Mouse (Mus musculus): ENCODE results near the gene Bco2. TPM values are rescaled to one million over a fixed set of nuclear protein-coding genes. Genes with fewer than 3 reads are reported as not detected.

Gene Bco2
- total and polyA plus RNA-seq, 3 experiments = 0.16 to 5.0 (median 4.5) TPM

DNA sequence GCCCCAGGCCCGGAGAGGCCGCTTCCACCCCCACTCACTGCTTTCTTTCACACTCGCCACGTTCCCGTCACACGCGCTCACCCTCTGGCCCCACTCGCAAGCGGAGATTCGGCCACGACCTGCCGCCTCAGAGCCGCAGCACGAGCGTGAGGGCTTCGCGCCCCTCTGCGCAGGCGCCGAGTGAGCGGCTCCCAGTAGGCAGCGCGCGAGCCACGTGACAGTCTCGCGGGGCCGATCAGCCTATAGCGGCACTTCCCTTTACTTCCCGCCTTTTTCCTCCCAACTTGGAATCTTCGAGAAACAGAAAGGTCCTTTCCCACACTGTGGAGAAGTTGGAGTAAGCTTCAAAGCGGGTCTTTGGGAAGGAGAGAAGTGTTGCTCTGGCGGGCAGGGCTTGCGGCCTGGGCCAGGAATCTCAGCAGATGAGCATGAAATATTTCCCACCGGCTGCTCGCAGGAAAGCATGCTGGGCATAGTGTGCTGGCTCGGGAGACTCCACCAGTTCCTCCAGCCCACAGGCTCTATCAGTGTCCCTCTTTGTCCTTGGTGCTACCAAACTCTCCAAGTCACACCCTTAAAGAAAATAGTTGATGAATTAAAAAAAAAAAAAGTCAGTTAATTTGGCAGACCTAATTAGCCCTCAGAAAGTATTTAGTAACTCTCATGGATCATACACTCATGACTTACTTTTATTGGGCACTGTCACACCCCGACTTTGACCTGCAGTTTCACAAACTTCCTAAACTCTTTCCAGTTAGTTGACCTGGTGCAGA lies 6.3 kb upstream of the Bco2 start, which contains the start of gene Tex12:
Gene Tex12, minus strand, starts transcription at position 181 of the 773 bp plus-strand sequence.
- DNase-seq = no peak

DNA sequence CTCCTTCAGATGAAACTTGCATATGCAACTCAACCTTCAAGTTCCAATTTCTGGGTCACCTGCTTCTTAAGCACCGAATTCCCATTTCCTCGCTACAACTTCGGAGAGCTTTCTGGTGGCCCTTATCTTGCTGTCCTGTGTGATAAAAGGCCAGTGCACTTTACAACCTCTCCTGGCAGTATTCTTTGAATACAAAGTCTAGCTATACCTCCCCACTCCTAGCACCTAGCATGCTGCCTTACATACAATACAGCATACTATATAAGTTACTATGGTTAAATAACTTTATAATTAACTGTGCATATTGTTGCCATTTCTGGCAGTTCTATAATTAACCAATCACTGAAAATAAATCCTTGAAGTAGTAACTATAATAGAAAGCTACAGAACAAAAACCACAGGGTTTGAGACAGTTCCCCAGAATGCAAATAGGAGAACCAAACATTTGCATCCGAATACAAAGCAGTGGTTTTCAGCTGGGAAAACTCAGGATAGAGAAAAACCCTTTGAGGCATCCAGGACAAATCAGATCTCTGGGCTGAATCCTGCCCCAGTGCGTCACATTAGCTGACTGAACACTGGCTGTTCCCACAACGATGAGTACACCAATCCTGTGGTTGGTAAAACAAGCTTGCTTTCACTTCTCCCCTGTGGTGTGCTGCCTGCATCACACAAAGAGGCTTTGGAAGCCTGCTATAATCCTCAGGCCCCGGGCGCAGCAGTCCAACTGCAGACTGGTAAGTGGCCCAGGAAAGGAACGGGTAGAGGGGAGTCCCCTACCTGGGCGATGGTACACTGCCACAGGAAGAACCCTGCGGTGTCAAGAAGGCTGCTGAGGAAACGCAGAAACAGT lies 514 bp downstream of the Bco2 start, which contains the start of gene Il18:
Gene Il18, plus strand, starts transcription at position 587 of the 853 bp plus-strand sequence.
- DNase-seq = peak; percentile 51

DNA sequence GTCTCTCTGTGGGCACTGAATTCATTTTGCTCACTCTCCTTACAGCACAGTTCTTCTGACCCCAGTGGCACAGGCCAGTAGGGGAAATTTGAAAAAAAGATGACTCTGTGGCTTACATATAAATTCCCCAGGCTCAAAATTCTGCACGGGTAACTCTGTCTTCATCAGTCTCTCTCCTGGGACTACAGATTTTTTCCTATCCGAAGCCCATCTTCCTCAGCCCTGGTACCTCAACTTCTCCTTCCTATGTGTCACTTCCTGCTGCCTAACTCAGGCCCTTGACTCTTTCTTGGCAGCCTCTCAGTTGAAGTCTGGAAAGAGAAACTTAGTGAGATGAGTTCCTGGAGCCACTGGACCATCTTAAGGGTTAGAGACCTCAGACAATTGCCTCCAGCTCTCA lies 1.4 kb downstream of the Bco2 start:
- no peak for DNase-seq

DNA sequence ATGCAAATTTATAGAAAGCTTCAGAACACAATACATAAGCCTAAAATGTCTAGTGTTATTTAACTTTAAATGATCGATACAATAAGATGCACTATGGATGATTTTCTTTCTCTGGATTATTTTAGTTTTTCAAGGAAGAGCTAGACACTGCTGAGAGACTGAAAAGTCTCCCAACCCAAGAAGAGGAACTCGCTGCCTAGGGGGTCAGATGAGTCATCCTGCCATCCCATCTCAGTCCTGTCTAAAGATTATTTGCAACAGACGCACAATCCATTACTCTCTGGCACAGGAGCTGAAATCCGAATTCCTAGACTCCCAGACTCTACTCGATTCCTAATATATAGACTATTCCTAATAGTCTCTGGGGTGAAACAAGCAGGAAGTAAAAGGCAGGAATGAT lies 2.8 kb downstream of the Bco2 start:
- no peak for DNase-seq

DNA sequence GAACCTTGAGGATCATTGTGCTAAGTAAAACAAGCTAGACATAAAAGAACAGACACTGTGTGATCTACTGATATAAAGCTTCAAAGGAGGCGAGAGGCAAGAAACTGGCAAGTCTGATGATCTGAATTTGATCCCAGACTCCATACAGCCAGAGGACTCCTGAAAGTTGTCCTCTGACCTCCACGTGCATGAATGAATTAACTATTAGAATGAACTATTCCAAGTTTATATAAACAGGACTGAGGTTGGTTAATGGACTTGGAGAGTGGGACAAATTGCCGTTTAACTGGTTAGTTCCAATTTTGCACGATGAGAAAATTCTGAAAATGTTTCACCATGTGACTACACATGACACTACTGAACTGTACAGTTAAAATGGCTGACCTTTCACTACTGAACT lies 6.0 kb downstream of the Bco2 start:
- DNase-seq = no peak

DNA sequence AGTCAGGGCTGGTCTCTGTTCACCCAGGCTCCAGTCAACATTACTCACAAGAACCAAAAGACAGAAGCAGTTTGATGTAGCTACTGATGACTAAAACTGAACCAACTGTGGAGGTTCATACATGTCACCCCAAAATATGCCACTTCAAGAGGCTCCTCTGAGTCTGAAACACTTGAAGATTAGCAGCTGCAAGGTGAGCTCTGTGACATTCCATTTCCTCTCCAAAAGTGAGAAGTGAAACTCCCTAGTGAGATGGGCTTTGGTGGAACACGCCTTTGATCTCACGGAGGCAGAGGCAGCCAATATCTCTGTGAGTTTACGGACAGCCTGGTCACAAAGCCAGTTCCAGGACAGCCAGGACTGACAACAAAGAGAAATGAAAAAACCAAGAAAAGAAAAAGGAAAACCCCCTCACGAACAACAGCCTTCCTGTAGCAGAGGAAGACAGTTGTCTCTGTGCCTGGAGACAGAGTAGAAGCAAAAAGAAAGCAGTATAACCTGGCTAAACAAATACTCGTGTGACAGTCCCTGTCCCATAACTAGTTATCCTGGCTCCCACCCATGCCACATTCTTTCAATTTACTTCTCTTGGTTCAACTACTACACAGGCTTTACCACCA lies 7.0 kb downstream of the Bco2 start:
- no peak for DNase-seq

DNA sequence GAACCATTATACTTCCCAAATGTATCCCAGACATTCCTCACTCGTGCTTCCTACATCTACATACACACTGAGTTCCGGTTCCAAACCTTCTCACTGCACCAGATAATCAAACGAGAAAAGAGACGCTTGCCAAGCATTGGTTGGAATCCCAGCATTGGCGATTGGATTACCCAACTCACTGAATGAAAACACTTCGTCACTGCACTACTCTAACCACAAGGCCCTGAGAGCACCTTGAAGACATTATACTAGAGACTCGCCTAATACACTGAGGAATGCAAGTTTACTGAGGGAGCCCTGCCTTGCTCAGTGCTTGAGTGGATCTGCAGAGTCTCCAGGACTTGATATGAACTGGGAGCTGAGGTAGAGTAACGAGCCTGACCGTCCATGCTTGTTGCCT lies 12.6 kb downstream of the Bco2 start:
- DNase-seq = no peak

DNA sequence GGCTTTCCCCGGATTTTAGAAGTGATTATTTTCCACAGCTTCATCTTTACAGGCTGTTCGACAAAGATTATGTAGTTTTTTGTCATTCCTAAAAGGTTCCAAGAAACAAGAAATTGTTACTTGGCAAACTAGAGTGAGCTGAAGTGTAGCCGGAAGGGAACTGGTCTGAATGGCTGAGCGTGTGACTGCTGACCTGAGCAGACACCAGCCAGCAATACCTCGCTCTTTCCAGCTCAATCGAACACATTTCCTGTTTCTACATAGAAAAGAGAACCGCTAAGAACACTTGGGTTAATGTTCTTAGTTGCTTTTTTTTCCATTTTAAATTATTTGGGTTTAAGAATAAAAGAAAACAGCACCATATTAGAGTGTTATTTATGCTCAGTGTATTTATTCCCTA lies 14.8 kb downstream of the Bco2 start:
- no peak for DNase-seq

DNA sequence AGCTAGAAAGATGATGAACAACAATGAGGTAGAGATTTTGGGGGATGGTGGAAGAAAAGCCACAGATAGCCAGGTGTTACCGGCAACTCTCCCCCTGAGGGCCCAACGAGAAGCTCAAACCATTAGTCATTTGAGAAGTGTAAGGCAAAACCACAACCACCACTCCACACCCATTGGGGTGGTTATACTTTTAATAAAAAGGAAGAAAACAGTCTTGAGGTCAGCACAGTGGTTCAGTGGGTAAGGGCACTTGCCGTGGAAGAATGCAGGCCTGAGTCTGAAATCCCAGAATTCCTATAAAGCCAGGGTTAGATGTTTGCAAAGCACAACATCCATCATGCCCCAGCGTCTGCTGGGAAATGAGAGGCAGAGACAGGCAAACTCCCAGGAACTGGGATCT lies 17.7 kb downstream of the Bco2 start:
- no peak for DNase-seq

DNA sequence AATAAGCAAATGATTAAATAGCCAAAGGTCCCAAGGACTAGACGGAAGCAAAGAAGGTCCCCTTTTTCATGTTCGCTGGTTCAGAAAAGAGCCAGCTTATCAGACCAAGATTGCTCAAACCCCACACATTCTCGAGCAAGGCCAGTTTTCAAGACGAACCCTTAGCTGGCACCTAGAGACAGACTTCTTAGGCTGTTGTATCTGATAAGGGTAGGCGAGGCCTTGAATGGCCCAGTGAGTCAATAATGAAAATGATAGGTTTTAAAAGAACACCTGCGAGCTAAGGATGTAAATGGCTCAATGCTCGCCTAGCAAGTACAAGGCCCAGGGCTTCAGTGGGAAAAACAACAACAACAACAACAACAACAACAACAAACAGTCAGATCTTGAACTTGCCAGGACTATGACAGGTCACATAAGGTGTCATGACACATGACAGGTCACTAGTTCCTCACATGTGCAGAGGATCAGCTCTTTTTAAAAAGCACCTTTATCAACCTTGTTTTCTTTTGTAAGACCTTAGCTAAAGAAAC lies 18.3 kb downstream of the Bco2 start:
- no peak for DNase-seq

DNA sequence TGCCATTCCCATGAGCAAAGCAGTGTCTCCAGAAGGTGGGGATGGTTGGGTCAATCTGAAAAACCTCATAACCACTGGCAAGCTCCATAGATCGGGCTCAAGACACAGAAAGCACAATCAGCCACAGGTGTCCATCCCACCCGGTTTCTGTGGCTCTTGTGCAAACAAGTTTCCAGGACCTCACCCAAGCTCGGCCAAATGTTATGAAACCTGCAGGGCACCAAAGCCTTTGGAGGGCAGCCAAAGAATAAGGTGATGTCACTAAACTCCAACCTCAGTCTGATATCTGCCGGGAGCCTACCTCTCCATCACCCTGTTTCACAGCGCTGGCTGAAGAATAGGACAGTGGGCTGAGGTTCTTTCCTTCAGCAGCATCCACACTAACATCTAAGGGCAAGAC lies 19.1 kb downstream of the Bco2 start:
- DNase-seq = no peak

DNA sequence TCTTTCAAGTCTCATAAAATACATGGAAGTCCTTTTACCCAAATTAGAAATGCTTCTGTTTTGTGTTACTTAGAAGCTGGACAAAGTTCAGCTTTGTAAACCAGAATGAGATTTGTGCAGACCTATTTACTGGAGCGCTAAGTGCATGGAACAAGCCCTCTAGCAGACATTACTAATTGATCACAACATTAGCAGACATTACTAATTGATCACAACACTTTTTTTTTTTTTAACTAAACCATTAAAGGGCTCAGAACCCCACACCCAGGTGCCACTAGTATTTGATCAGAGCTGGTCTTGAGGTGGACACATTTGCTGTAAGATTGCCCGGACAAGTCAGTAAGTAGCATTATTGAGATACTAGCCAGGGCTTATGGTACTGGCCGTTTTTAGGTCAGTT lies 21.2 kb downstream of the Bco2 start:
- DNase-seq = no peak

DNA sequence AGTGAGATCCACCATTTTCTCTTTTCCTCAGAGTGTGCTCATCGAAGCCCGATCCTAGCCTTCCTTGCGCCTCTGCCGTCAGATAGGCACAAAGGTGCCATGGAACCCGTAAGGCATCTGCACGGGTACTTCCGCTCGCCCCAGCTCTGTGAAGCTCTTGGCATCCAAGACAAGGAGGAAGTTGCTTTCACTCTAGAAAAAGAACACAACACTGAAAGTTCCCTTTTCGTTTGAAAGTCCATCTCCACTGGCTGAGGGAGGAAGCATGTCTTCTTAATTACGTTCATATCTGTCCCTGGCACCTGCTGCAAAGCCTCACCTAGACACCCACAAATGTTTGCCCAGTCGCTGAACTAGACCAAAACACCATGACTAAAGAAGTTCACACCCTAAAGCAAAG lies 21.7 kb downstream of the Bco2 start:
- DNase-seq = no peak

DNA sequence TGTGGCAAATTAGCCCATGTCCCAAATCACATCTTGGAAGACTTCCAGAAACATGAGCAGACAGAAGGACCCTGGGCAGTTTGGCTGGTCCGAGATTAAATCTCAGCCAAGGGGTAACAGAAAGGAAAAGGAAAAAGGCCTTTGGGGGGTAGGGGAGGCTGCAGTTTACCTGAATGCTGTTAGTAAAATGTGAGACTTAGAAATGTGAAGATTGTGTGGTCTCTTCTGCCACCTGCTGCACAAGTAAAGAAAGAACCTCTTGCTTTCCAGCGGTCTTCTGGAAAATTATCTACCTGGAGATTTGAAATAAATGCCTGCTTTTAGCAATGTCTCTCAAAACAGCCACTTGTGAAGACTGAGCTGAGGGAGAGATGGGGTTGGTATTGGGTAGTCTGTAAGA lies 24.1 kb downstream of the Bco2 start:
- no peak for DNase-seq

DNA sequence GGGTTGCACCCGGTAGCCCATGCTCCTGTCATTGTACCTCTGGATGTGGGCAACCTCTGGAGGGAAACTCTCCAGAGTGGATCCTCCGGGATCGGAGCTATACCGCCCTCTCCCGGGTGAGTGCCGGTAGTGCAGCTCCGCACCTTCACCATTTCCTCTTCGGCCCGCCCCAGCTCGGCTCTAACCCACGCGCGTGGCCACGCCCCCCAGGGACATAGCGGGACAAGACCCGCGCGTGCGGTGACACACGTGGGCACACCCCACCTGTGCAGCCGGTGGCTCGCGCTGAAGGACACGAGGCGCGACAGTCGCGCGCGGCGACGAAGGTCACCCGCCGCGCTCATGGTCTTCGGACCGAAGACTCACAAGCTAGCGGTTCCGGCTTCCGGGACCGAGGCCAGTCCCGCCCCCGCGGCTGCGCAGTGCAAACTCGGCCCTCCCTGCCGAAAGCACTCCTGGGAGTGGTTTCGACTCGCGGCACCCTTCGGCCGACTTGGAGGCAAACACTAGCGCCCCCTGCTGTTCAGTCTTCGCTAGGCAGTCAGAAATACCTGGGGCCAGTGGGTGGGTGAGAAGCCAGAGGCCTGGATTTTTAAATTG lies 26.6 kb downstream of the Bco2 start, which contains the start of gene Pts:
Gene Pts, minus strand, starts transcription at position 432 of the 600 bp plus-strand sequence.
- DNase-seq = peak; percentile 98

DNA sequence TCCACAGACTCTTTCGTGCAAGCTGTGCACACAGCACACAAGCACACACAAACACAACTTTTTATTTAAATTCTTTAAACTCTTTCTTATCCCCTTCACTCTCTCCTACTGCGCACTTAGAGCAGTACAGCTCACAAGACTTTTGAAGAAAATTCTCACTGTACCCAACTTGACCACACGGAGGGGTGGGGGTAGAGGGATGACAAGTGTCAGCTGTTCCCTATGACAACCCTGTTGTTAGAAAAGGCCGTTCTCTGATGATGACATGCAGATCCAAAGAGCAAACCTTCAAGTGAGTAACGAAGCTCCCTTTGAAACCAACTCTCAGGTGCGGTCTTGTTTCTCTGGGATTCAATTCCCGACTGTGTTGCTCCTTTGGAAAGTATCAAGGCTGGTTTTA lies 27.1 kb downstream of the Bco2 start:
- no peak for DNase-seq

DNA sequence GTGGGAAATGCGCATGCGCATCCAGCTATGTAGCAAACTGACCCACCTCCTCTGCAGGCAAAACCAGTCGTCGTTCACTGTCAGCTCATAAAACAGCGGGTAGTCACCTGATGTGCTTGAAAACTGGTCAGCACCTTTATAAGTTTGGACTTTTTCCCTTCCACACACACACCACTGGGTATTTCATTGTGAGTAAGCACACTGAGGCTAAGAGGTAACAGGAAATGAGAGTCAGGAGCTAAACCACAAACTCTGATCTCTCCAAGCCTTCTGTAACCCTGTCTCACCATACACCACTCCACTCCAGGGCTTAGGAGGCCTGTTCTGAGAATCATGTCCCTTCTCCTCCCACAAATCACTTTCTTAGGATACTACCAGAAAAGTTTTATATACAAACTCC lies 29.4 kb downstream of the Bco2 start:
- no peak for DNase-seq

DNA sequence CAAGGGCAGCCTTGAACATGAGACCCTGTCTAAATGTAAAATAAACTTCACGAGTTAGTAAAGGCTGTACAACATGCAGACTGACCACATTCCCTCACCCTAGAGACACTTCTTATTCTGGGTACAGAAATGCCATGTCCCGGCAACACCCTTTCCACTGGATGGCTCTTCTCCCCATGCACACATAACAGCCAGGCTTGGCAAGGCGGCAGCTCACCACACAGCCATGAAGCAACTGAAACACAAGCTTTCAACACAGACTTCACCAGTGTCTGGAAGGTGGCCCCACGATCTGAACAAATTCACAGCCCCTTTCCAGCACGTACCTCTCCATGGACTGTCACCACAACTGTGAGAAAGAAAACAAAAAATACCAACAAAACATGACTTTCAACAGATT lies 30.0 kb downstream of the Bco2 start:
- DNase-seq = peak; percentile 43

DNA sequence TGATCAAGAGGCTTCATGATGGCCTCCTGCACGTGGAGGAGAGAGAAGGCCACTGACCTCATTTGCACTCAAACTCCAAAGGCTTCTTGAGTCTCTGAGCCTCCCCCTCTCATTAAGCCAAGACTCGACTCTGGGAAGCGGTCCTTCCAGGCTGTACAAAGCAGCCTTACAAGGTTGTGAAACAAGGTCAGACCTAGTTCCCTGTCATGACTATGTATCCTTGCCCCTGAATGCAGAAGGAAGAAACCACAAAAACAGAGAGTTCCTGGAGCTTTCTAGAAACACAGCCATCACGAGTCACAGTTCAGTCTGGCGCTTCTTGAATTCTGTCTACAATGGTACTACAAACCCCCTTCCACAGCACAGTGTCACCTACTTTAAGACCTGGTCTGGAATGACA lies 32.4 kb downstream of the Bco2 start:
- DNase-seq = no peak

DNA sequence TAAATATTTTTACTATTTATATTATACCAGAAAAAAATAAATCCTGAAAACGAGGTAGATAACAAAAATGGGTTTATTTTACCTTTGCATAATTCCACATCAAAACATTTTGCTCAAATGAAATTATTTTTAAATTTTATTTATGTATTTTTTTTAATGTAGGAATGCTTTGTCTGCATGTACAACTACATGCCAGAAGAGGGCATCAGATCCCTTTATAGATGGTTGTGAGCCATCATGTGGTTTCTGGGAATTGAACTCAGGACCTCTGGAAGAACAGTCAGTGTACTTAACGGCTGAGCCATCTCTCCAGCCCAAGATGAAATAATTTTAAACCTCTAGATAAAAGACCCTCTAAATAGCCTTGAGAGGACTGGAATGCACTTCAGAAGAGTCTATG lies 33.4 kb downstream of the Bco2 start:
- DNase-seq = no peak

DNA sequence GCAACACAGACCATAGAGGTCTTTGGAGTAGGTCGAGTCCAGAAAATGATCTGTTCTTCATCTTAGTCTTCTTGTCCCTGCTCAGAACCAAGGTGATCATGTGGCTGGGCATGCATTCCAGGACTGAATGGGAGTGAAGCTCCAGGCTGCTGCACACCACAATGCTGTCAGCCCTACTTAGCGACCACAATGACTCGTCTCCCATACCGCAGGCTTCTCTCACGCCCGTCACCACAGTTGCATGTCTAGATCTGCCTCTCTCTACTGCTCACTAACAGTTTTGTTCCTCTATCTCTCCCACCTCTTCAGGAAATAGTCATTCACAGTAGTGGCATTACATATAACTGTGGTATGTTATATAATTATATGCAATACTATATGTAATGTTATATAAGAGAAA lies 34.2 kb downstream of the Bco2 start:
- no peak for DNase-seq

DNA sequence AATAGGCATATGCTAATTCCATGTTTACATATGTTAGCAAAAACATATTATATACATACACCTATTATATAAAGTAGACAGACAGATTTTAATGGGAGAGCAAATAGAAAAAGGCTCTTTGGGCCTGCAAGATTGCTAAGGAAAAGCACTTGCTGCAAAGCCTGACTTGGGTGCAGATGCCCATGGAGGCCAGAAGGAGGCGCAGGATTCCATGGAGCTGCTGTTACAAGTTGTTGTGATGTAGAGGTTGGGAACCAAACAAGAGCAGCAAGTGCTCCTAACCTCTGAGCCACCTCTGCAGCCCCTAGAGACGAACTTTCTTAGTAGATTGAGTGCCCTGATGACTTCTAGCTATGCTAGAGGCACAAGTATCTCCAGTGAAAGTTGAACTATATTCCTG lies 36.2 kb downstream of the Bco2 start:
- no peak for DNase-seq

All from adrenal gland, adult 2 months (tissue).